Mouse (Mus musculus): ENCODE results near the gene Ebf3. TPM values are rescaled to one million over a fixed set of nuclear protein-coding genes. Genes with fewer than 3 reads are reported as not detected.
A peak's percentile ranks its signal among the peaks of the same experiment; 100 is the strongest.

Ebf3 gene
- polyA plus RNA-seq, 1 experiment from 2014 or later: 1.1 TPM

DNA sequence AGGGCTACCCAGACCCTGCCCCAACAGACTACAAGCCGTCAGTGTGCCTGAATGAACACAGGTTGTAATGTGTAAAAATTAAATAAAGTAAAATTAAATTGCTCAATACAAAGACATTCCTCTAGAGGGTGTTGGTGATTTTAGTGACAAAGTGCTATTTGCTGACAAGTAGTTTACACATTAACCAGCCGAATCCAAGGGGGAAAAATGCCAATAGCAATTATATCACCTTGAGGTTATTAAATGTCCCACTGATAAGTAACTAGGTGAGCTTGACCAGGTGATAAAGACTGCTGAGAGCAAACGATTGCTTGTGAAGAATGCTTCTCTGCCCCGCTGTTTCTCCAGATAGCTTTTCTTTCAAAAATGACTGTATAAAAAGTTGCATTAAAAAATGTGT lies 102.9 kb downstream of the Ebf3 start:
- H3K27me3 ChIP-seq: peaks cover 75% of the 10 kb centered on the region
- no peaks in the 10 kb centered on the region for H3K9me3 ChIP-seq (replicated peaks)
- peaks cover 25% of the 10 kb centered on the region for H3K4me1 ChIP-seq
- no peaks in the 10 kb centered on the region for H3K36me3 ChIP-seq (ENCODE audit: poor library complexity, severe bottlenecking)
- no peak overlapping the region for H3K4me3 ChIP-seq
- H3K9ac ChIP-seq: no peak overlapping the region
- no peak overlapping the region for H3K27ac ChIP-seq
- H3K4me2 ChIP-seq: no peak overlapping the region
- no peak for ATAC-seq
- 77% methylated on average over 4 of the region's 4 CpGs for WGBS

DNA sequence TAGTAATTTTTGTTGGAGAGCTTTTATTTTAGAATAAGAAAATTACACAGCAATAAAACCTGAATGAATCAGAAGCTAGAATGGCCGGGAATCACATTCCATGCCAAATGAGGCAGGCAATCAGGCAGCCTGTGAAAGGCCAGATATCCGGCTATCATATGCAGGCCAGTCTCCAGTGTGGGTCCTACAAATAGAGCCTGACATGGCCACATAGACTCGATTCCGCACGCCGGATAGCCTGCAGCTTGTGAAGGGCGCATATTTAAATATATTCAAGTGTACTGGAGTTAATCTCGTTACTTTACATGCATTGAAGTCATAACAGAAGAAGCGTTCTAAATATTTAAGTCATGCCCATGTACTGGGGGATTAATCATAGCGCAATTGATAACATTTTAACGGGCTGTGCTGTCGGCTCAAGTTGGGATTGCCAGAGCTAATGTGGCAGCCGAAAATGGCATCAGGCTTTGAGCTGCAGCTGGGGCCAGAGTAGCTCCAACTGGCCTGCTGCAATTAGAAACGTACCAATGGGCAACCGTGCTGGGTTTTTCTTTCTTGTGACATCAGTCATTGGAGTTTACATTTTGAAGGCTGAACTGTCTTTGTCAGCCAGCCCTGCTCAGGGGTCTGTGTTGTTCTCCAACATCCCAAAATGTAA lies 104.4 kb downstream of the Ebf3 start:
- no peak overlapping the region for H3K9ac ChIP-seq
- no peak overlapping the region for H3K4me3 ChIP-seq
- no peak overlapping the region for H3K27ac ChIP-seq
- WGBS: 40% methylated on average over 15 of the region's 15 CpGs
- no peak overlapping the region for H3K4me2 ChIP-seq
- peaks cover 83% of the 10 kb centered on the region for H3K27me3 ChIP-seq
- no peaks in the 10 kb centered on the region for H3K9me3 ChIP-seq (replicated peaks)
- ATAC-seq: no peak
- H3K4me1 ChIP-seq: peaks cover 33% of the 10 kb centered on the region
- H3K36me3 ChIP-seq (ENCODE audit: poor library complexity, severe bottlenecking): no peaks in the 10 kb centered on the region

DNA sequence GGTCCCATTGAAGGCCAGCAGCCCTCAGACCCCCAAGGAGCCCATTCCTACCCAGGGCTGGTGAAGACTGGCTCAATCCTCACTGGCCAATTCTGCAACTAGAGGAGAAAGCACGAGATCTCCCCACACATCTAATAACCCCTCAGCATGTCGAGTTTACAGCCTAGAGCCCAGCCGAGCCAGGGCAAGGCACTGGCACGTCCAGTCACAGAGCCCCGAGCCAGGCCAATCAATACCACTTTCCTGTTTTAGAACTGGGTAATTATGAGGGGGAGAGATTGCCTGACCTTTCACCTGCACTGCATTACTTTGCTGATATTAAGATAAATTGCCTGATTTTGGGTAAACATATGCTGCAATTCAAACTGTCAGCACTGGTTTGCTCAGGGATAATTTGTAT lies 105.7 kb downstream of the Ebf3 start:
- H3K36me3 ChIP-seq (ENCODE audit: poor library complexity, severe bottlenecking): no peaks in the 10 kb centered on the region
- no peak overlapping the region for H3K9ac ChIP-seq
- no peak overlapping the region for H3K27ac ChIP-seq
- peaks cover 41% of the 10 kb centered on the region for H3K4me1 ChIP-seq
- 67% methylated on average over 5 of the region's 5 CpGs for WGBS
- H3K4me2 ChIP-seq: no peak overlapping the region
- H3K9me3 ChIP-seq (replicated peaks): no peaks in the 10 kb centered on the region
- H3K27me3 ChIP-seq: peaks cover 84% of the 10 kb centered on the region
- no peak for ATAC-seq
- no peak overlapping the region for H3K4me3 ChIP-seq

DNA sequence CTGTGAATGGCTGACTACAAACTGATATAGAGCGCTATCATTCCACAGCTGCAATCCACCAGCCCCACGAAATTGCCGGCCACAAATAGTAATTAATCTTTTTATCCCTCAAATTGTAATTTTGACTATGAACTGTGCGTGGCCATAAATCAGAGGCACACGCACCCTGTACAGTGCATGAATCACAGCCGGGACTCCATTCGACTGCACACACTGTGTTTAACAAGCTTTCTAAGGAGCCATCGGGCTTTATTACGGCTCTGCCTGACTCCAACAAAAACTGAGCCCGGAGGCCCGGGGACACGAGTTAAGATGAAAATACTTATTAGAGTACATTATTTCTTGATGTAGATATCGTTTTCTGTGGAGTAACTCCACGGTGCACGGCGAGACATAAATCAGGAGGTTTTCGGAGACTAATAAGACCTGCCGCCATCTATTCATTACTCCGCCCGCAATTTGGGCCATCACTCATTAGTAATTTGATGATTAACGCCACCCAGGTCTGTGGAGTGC lies 107.4 kb downstream of the Ebf3 start:
- Histone ChIP-seq H3K4me3 (no peak overlapping the region), H3K4me1 (peaks cover 57% of the 10 kb centered on the region), H3K36me3 (ENCODE audit: poor library complexity, severe bottlenecking) (no peaks in the 10 kb centered on the region), H3K9me3 (replicated peaks) (no peaks in the 10 kb centered on the region), H3K9ac (no peak overlapping the region), H3K27ac (no peak overlapping the region), H3K4me2 (peak overlapping the region; percentile 21), H3K27me3 (peaks cover 80% of the 10 kb centered on the region)
- WGBS: 31% methylated on average over 21 of the region's 21 CpGs
- ATAC-seq: no peak

DNA sequence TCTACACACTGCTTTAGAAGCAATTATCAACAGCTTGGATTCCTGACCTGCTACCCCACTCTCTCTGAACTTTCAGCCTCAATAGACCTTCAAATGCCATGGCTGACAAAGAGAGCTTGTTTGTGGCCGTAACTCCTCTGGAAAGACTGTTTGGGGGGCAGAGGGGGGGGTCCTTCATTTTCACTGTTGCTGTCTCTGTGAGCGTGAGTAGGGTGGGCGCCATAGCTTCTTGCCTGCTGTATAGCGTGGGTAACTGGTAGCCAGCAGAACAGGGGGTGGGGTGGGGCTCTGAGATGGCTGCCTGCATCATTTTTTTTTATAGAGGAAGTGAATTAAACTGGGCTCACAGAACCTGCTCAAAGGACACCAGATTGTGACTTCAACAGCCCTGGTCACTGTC lies 114.7 kb downstream of the Ebf3 start:
- ATAC-seq: no peak
- Histone ChIP-seq H3K4me3 (no peak overlapping the region), H3K9ac (no peak overlapping the region), H3K4me2 (no peak overlapping the region), H3K4me1 (peaks cover 28% of the 10 kb centered on the region), H3K27ac (no peak overlapping the region), H3K27me3 (peaks cover 79% of the 10 kb centered on the region), H3K36me3 (ENCODE audit: poor library complexity, severe bottlenecking) (no peaks in the 10 kb centered on the region), H3K9me3 (replicated peaks) (no peaks in the 10 kb centered on the region)
- WGBS: 71% methylated on average over 4 of the region's 4 CpGs

DNA sequence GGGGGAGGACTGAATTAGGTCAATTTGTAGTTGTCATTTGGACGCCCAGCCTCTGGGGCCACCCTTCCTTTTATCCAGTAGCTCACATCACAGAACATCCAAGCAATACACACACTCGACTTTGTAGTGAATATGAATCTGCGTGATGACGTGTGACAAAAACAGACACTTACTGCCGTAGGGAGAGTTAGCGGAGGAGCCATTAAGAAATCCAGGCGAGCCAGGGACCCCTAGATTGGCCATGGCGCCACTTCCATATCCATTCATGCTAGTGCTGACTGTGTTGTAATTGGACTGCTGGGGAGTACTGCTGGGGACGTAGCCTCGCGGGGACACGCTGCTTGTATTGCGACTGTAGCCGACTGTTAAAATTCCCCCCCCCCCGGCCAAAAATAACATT lies 115.3 kb downstream of the Ebf3 start:
- Histone ChIP-seq H3K4me2 (no peak overlapping the region), H3K36me3 (ENCODE audit: poor library complexity, severe bottlenecking) (no peaks in the 10 kb centered on the region), H3K9me3 (replicated peaks) (no peaks in the 10 kb centered on the region), H3K4me1 (peaks cover 26% of the 10 kb centered on the region), H3K9ac (no peak overlapping the region), H3K27me3 (peaks cover 79% of the 10 kb centered on the region), H3K27ac (no peak overlapping the region), H3K4me3 (no peak overlapping the region)
- WGBS: 93% methylated on average over 15 of the region's 15 CpGs
- ATAC-seq: no peak

DNA sequence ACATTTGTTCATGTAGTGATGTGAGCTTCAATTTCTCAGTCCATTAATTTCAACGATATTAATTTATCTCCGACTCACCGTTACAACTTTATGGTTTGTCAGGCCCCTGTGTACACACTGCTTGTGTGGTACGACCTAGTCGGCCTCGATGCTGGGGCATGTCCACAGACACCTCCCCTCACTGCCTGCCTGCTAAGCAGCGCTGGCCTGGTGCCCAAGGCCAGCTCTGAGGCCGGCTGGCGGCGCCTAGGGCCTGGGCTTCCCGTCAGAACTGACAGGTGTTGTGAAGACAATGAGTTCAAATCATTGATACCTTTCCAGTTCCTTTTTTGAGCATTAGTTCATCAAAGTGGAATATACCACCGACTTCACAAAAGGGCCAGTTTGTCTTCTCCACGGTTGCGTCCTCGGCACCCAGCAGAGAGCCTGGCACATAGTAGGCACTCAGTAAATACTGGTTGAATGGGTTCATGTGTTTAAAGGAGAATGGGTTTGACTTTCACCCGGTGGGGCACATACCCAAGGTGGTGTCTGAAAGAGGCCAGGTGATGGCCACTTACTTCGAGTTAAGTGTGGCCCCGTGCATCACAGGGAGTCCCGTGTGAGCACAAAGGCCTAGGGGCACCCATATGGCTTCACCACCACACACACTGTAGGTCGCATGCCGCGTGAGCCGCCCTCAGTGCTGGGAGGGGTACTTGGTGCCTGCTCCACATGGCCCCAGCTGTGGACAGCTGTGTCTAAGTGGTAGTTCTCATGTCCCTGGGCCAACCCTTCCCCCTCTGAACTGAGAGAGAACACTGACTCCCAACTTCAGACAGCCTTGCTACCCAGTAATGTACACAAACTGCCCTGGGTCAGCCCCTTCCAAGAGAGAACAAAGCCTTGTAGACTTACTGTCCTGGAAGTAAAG lies 116.9 kb downstream of the Ebf3 start:
- Histone ChIP-seq H3K9ac (no peak overlapping the region), H3K9me3 (replicated peaks) (no peaks in the 10 kb centered on the region), H3K27ac (no peak overlapping the region), H3K27me3 (peaks cover 76% of the 10 kb centered on the region), H3K4me3 (no peak overlapping the region), H3K36me3 (ENCODE audit: poor library complexity, severe bottlenecking) (no peaks in the 10 kb centered on the region), H3K4me2 (no peak overlapping the region), H3K4me1 (peaks cover 24% of the 10 kb centered on the region)
- ATAC-seq: no peak
- 84% methylated on average over 23 of the region's 23 CpGs for WGBS

DNA sequence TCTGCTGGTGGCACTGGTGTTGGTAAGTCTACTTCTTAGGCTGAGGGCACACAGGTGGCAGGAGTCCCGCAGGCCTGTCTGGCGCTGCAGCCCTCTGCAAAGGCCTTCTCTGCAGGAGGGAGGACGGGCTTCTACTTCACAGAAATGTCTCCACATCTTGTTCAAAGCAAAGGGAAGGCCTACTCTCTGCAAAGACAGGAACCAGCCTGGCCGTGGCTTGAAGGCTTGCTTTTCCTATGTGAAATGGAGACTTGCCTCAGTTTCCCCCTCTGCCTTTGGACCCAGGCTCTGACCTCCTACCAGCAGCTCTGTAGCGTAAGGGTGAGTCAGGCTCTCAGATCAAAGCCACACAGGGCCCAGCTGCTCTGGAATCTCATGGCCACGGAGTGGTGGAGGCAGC lies 117.7 kb downstream of the Ebf3 start:
- WGBS: 84% methylated on average over 6 of the region's 6 CpGs
- H3K4me2 ChIP-seq: no peak overlapping the region
- H3K27ac ChIP-seq: no peak overlapping the region
- no peak overlapping the region for H3K9ac ChIP-seq
- no peaks in the 10 kb centered on the region for H3K36me3 ChIP-seq (ENCODE audit: poor library complexity, severe bottlenecking)
- no peak for ATAC-seq
- H3K27me3 ChIP-seq: peaks cover 68% of the 10 kb centered on the region
- H3K4me1 ChIP-seq: peaks cover 24% of the 10 kb centered on the region
- H3K4me3 ChIP-seq: no peak overlapping the region
- no peaks in the 10 kb centered on the region for H3K9me3 ChIP-seq (replicated peaks)

DNA sequence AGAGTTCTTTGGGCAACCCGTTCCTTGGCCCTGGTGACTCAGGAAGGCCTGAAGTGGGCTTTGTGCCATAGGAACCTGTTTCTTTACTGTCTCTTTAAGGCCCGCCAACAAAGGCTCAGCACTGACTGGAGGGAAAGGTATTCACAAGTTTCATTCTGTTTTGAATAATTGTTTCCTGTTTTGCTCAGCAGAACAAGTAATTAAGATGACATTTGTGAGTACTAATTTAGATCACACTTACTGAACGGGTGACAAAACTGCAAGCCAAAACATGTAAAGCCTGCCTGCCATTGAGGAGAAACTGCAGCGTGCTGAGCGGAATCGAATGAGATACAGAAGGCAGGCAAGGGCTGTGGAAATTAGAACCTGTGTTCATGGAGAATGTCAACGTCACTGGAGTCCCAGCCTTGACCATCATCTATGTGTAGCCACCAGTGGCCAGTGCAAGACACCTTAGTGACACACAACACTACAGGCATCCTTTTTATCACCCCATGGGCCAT lies 121.4 kb downstream of the Ebf3 start:
- no peaks in the 10 kb centered on the region for H3K36me3 ChIP-seq (ENCODE audit: poor library complexity, severe bottlenecking)
- H3K27ac ChIP-seq: no peak overlapping the region
- H3K4me1 ChIP-seq: peaks cover 21% of the 10 kb centered on the region
- no peak overlapping the region for H3K9ac ChIP-seq
- peaks cover 52% of the 10 kb centered on the region for H3K27me3 ChIP-seq
- no peak overlapping the region for H3K4me2 ChIP-seq
- ATAC-seq: peak; percentile 10; the same call in 1 of the 2 replicates
- H3K9me3 ChIP-seq (replicated peaks): no peaks in the 10 kb centered on the region
- no peak overlapping the region for H3K4me3 ChIP-seq
- WGBS: 34% methylated on average over 7 of the region's 7 CpGs

DNA sequence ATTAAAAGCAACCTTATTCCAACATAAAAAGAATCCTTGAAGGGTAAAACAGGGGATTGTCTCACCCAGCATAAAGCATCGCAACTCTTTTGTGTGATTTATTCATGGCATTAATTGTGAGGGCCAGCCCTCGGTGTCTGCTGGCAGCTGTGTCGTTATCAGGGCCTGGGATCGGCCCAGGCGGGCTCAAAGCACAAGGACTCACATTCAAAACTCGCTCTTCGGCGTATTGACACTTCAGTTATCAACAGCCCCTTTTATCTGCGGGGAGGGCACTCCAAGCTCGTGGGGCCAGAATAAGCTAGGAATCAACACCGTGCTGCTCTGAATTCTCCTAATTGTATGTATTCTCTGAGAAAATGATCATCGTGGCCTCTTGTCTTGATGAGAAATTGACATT lies 122.4 kb downstream of the Ebf3 start:
- no peak overlapping the region for H3K27ac ChIP-seq
- ATAC-seq: peak; percentile 33; the same call in 1 of the 2 replicates

DNA sequence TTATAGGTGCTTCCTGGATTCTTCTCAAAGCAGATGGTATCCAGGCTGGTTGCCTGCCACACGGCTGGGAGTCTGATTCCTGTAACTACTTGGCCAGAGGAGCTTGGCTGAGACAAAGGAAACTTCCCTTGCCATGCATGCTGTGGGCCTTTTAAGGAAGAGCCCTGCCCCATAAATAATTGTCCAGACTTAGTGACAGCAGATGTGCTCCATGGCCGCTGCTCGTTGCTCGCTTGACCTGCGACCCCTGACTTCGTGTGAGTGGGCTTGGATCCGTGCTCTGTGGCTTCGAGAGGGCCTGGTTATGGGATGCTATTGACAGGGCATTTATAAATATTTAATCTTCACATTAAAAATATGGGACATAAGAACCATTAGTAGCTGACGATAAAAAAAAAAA lies 142.0 kb downstream of the Ebf3 start:
- no peak overlapping the region for H3K4me2 ChIP-seq
- no peak for ATAC-seq
- no peak overlapping the region for H3K4me3 ChIP-seq
- no peaks in the 10 kb centered on the region for H3K36me3 ChIP-seq (ENCODE audit: poor library complexity, severe bottlenecking)
- no peak overlapping the region for H3K27ac ChIP-seq
- no peaks in the 10 kb centered on the region for H3K4me1 ChIP-seq
- WGBS: 66% methylated on average over 9 of the region's 9 CpGs
- H3K27me3 ChIP-seq: 0 out of 2 replicates have a peak, but pooled peaks cover 3% of the 10 kb centered on the region
- peaks cover 3% of the 10 kb centered on the region; the same call in 1 of the 2 replicates for H3K9me3 ChIP-seq (replicated peaks)
- no peak overlapping the region for H3K9ac ChIP-seq

More for the DNA sequence above, 122.4 kb downstream of the Ebf3 start:
- whole genome bisulfite sequencing: 22% methylated on average over 12 of the region's 12 CpGs
- H3K27me3 ChIP-seq: peaks cover 57% of the 10 kb centered on the region
- H3K4me1 ChIP-seq: peaks cover 21% of the 10 kb centered on the region
- H3K4me3 ChIP-seq: no peak overlapping the region
- no peaks in the 10 kb centered on the region for H3K36me3 ChIP-seq (ENCODE audit: poor library complexity, severe bottlenecking)
- no peaks in the 10 kb centered on the region for H3K9me3 ChIP-seq (replicated peaks)
- H3K9ac ChIP-seq: no peak overlapping the region
- H3K4me2 ChIP-seq: 0 out of 2 replicates have a peak overlapping the region, but pooled peaks have one; percentile 8

DNA sequence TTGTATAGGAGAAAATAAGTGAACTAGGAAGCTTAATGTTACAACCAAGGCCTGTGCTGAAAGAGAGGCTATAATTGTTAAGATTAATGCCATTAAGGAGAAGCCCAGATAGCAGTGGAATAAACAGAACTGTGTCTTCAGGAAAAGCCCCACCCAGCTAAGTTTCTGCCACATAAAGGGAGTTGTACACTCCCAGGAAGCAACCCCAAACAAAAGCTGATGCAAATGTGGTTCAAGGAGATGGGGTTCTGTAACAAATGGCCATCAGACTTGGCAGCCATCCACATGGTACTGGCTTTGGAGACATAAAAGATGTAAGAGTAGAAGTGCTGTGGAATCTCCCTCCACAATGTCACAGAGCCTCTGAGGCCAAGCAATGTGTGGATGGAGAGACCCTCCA lies 155.2 kb downstream of the Ebf3 start:
- H3K9me3 ChIP-seq (replicated peaks): no peaks in the 10 kb centered on the region
- ATAC-seq: no peak
- H3K4me1 ChIP-seq: no peaks in the 10 kb centered on the region
- H3K4me3 ChIP-seq: no peak overlapping the region
- H3K27me3 ChIP-seq: 0 out of 2 replicates have a peak, but pooled peaks cover 2% of the 10 kb centered on the region
- H3K9ac ChIP-seq: no peak overlapping the region
- no peak overlapping the region for H3K4me2 ChIP-seq
- no peaks in the 10 kb centered on the region for H3K36me3 ChIP-seq (ENCODE audit: poor library complexity, severe bottlenecking)
- H3K27ac ChIP-seq: no peak overlapping the region
